Mouse (Mus musculus) left cerebral cortex, postnatal 14 days (tissue): Measurements from ENCODE around the gene Crip2. TPM values are rescaled to one million over a fixed set of nuclear protein-coding genes. Genes with fewer than 3 reads are reported as not detected.

ENCODE experiments used
- DNase-seq, 2 experiments: peaks; one replicate each; pipeline ENCODE4 v3.0.0; 2021 to 2022; ENCODE audit warnings: low spot score in 2 of 2, mixed read lengths in 1 of 2
- intact Hi-C: fragments of 180-260 bp; cut with DNase I; formaldehyde crosslinking; loops from one replicate; pipeline ENCODE4 v1.15.1; 2025
- total RNA-seq, 2 experiments: library from RNA; stranded (reverse); gene quantifications; 2 replicates each; pipeline ENCODE4 v1.2.3; 2021

Crip2 gene
- total RNA-seq, 2 experiments from 2014 or later = 199 to 200 TPM

- DNase-seq = peak; percentile 82 to 85
- intact Hi-C loops = no loop called here
Observed at GRCm38 (mm10) chr12:113119516-113120410, 20.3 kb upstream of the Crip2 start.

- DNase-seq = no peak
- intact Hi-C loops = no loop called here
Observed at GRCm38 (mm10) chr12:113124726-113125125, 15.3 kb upstream of the Crip2 start.

DNA sequence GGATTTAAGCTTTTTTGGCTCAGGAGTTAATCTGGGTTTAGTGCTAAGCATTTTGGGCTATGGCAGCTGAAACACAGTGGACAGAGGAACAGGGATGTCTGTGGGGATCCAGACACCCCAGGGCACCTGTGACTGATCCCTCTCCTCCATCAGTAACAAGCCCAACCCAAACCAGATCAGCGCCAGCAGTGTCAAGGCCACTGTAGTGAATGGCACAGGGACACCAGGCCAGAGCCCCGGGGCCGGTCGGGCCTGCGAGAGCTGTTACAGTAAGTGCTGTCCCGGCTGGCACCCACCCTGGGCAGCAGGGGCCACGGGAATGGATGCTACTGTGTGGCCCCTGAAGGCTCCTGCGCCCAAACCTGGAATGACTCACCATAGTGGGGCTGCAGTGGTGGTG is 9.3 kb upstream of the Crip2 start:
- intact Hi-C loops = no loop called here
- no peak for DNase-seq

- no peak for DNase-seq
Observed at GRCm38 (mm10) chr12:113131601-113132000, 8.4 kb upstream of the Crip2 start.

GRCm38 (mm10) chr12:113132567-113132966 is 7.5 kb upstream of the Crip2 start:
- intact Hi-C loops = no loop called here
- no peak for DNase-seq

More at GRCm38 (mm10) chr12:113131601-113132000, 8.4 kb upstream of the Crip2 start:
- intact Hi-C loops = no loop called here

- intact Hi-C loops = no loop called here
- DNase-seq = no peak
Observed at GRCm38 (mm10) chr12:113133260-113133659, 6.8 kb upstream of the Crip2 start.

GRCm38 (mm10) chr12:113133861-113134403 is 6.1 kb upstream of the Crip2 start:
- intact Hi-C loops = no loop called here
- no peak for DNase-seq

DNA sequence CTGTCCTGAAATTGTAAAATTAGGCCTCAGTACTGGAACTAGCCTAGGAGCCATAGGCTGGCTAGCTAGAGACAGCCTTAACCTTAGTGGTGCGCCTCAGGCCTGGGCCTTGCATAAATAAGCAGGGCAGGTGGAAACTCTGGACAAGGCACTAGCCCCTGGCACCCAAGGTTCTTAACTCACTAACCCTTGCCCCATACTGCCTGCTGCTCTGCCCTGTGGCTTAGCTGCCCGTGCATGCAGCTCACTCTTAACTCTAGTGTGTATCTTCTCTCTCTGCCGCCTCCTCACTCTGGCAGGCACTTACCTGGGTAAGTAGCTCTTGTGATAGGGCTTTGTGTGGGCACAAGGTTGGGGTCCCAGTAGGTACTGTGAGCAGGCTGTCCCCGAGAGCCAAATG is 5.5 kb upstream of the Crip2 start:
- no peak for DNase-seq
- intact Hi-C loops = no loop called here

DNA sequence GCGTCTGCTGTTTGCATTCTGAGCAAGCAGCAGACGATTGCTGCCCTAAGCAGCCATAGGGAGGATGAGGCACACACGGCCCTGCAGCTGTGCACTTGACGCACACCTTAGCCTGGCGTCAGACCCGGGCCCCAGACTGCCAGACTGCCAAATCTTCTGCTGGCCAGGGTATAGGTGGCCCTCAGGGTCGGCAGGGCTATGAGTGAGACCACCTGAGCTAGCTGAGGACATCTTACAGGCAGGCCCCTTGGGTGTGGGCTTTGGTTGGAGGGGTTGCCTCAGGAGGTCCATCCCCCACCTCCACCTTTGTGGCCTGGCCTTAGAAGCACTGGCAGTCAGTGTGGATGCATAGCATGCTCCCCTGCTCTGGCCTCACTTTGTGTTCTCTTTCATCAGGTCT is 4.6 kb upstream of the Crip2 start:
- intact Hi-C loops = no loop called here

DNA sequence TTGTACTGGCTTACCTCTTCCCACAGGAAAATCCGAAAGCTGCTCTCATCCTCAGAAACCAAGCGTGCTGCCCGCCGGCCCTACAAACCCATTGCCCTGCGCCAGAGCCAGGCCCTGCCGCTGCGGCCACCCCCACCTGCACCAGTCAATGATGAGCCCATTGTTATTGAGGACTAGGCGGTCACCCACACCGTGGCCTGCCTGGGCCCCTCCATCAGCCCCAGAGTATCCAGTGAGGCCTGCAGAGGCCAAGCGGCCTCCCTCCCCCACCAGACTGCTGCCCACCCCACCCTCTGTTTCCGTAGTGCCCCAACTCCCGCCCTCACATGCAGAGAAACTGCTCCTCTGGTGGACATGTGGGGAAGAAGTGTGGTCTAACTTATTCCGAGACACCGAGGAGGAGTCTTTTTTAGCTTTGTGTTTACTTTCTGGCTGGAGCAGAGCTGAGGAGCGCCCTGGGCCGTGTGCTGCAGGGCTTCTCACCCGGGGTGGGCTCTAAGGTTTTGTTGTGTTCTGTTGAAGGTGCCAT is 3.5 kb upstream of the Crip2 start:
- intact Hi-C loops = no loop called here
- no peak for DNase-seq

More for the DNA sequence above, 4.6 kb upstream of the Crip2 start:
- no peak for DNase-seq

GRCm38 (mm10) chr12:113137260-113138213 is 2.5 kb upstream of the Crip2 start:
- no peak for DNase-seq
- intact Hi-C loops = no loop called here

GRCm38 (mm10) chr12:113138291-113138690 is 1.7 kb upstream of the Crip2 start:
- intact Hi-C loops = no loop called here
- no peak for DNase-seq

- intact Hi-C loops = no loop called here
- no peak for DNase-seq
Observed at GRCm38 (mm10) chr12:113138901-113139864, 853 bp upstream of the Crip2 start.

DNA sequence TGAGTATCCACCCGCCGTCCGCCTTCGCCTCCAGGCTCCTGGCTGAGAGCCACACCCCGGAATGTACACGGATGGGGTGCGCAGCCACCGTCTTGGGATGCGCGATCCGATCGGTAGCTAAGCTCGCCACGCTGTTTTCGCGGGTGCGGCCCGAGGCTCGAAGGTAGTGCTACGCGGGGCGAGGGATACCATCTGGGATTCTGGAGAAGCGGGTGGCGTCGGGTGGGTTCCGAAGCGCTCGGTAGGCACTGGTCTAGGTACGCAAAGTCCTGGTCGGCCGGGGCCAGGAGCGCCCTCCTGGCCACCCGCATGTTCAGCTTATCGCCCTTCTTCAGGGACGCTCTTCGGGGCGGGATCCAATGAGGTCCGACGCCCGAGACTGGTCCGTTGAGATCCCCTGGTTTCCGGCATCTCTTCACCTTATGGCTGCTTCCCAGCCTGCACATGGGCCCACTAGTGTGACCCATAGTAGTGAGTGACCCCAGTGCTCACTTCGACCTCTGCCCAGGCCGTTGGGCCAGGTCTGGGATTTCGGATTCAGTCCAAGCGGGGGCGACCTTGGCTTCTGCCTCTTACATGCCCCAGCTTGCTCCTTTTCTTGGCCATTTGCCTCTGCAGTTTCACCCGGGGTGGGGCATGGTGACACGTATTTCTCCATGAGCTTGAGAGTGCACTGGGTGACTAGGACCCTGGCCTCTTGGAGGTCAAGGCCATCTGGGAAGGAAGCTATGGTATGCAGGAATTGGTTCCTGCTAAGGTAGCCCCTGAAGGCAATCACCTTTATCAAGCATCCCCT is 778 bp downstream of the Crip2 start:
- intact Hi-C loops = no loop called here
- no peak for DNase-seq

DNA sequence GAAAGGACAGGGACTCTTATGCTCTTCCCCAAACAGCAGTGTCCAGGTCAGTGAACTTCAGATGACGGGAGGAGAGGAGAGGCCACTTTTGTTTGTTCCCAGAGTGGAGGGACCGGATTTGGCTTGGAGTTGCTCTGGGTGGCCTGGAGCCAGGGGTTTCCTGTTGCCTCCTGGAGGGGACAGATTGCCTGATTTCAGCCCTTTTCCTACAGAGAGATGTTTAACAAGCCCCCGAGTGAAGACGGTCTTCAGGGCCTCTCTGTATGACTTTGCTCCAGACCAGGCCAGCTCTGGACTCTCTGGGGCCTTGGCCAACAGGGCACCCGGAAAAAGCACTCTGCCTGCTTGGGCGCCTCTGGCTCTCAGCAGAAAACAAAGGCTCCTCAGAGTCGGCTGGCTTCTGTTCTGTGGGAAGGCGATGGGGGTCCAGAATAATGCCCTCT is 1.5 kb downstream of the Crip2 start:
- DNase-seq = peak in 1 of 2 experiments; percentile 34
- intact Hi-C loops = no loop called here

- DNase-seq = peak; percentile 46 to 75
- intact Hi-C loops = no loop called here
Observed at GRCm38 (mm10) chr12:113142021-113142975, 2.3 kb downstream of the Crip2 start.

- intact Hi-C loops = no loop called here
- no peak for DNase-seq
Observed at GRCm38 (mm10) chr12:113143164-113143563, 3.1 kb downstream of the Crip2 start.
